ENCODE assay signal across 31 mouse cellular contexts in genomic region chr14:51786335-51786734, GRCm38 (mm10). TPM values are rescaled to one million over a fixed set of nuclear protein-coding genes. Genes with fewer than 3 reads are reported as not detected.
"Had no signal": no experiment of that assay in that cellular context is flagged by ENCODE, and none has a peak within 500 bp of the region (broad histone marks: within the 10 kb centered on the region; RNA-seq: fewer than 3 reads in every experiment).

No protein-coding gene starts in this region.

- DNase-seq: kidney, adult 2 months; kidney, postnatal 10 days; layer of hippocampus, postnatal 36 days; liver, embryonic 13.5 days; lung, adult 2 months; lung, postnatal 14 days; lung, postnatal 4 days; right cerebral cortex, postnatal 25 days; spleen, adult 18-20 months; thymus, postnatal 25 days had no signal

- H3K4me1 ChIP-seq: liver, embryonic 13.5 days; midbrain, embryonic 12.5 days; midbrain, embryonic 15.5 days; neural tube, embryonic 13.5 days; stomach, embryonic 15.5 days had no signal

- H3K4me2 ChIP-seq: liver, embryonic 13.5 days; midbrain, embryonic 12.5 days; midbrain, embryonic 15.5 days; neural tube, embryonic 13.5 days; stomach, embryonic 15.5 days had no signal

- H3K27ac ChIP-seq: left cerebral cortex, adult 2 months; liver, embryonic 13.5 days; midbrain, embryonic 12.5 days; midbrain, embryonic 15.5 days; neural tube, embryonic 13.5 days; stomach, embryonic 15.5 days had no signal

- H3K4me3 ChIP-seq: left cerebral cortex, adult 2 months; liver, embryonic 13.5 days; midbrain, embryonic 12.5 days; midbrain, embryonic 15.5 days; myocyte; neural tube, embryonic 13.5 days; stomach, embryonic 15.5 days had no signal

- ATAC-seq: midbrain, embryonic 15.5 days had no signal

- H3K36me3 ChIP-seq: liver, embryonic 13.5 days; midbrain, embryonic 12.5 days; midbrain, embryonic 15.5 days; neural tube, embryonic 13.5 days; stomach, embryonic 15.5 days had no signal

- H3K9ac ChIP-seq: liver, embryonic 13.5 days; midbrain, embryonic 12.5 days; midbrain, embryonic 15.5 days; neural tube, embryonic 13.5 days; stomach, embryonic 15.5 days had no signal

- H3K9me3 ChIP-seq: liver, embryonic 13.5 days; midbrain, embryonic 12.5 days; midbrain, embryonic 15.5 days; neural tube, embryonic 13.5 days; stomach, embryonic 15.5 days had no signal

- H3K27me3 ChIP-seq: liver, embryonic 13.5 days; midbrain, embryonic 12.5 days; midbrain, embryonic 15.5 days; neural tube, embryonic 13.5 days; stomach, embryonic 15.5 days had no signal

RNA-seq across cellular contexts. Expression of gene Ang4, which starts 12.9 kb away (rescaled TPM):
- total RNA-seq: layer of hippocampus, adult 8-10 months; layer of hippocampus, postnatal 10 days; layer of hippocampus, postnatal 36 days; left cerebral cortex, adult 2 months; left cerebral cortex, postnatal 10 days; left cerebral cortex, postnatal 36 days; liver, adult 2 months; megakaryocyte progenitor cell, adult 5-6 weeks; megakaryocyte-erythroid progenitor cell, adult 5-6 weeks; monocyte, adult 5-6 weeks; neutrophil, adult 5-6 weeks had no signal
- polyA plus RNA-seq: kidney, adult 2 months; limb, embryonic 11.5 days; limb, embryonic 14.5 days; liver, adult 2 months; liver, embryonic 13.5 days; liver, embryonic 16.5 days; lung, adult 2 months; lung, embryonic 16.5 days; midbrain, embryonic 12.5 days; midbrain, embryonic 15.5 days; myocyte; neural tube, embryonic 13.5 days had no signal

RNA-seq across cellular contexts. Expression of gene AY358078, which starts 13.5 kb away (rescaled TPM):
- total RNA-seq: layer of hippocampus, adult 8-10 months; layer of hippocampus, postnatal 10 days; layer of hippocampus, postnatal 36 days; left cerebral cortex, adult 2 months; left cerebral cortex, postnatal 10 days; left cerebral cortex, postnatal 36 days; liver, adult 2 months; megakaryocyte progenitor cell, adult 5-6 weeks; megakaryocyte-erythroid progenitor cell, adult 5-6 weeks; monocyte, adult 5-6 weeks; neutrophil, adult 5-6 weeks had no signal
- polyA plus RNA-seq: intestine, embryonic 16.5 days; kidney, adult 2 months; limb, embryonic 11.5 days; limb, embryonic 14.5 days; liver, adult 2 months; liver, embryonic 13.5 days; liver, embryonic 16.5 days; lung, adult 2 months; lung, embryonic 16.5 days; midbrain, embryonic 12.5 days; midbrain, embryonic 15.5 days; myocyte; neural tube, embryonic 13.5 days; stomach, embryonic 15.5 days; thymus, postnatal 0 days had no signal
